Mouse (Mus musculus): ENCODE measurements around the gene C1s2.

- TF ChIP-seq CTCF (conservative IDR thresholded peaks at IDR 0.05; ENCODE audit: insufficient read depth, insufficient read length, low read depth, low read length) (no peak), POLR2A (IDR thresholded peaks at IDR 0.05; ENCODE audit: low read depth, low read length) (no peak)
Measured at GRCm38 (mm10) chr6:124678769-124679168, 42.9 kb upstream of the C1s2 start.
